Mouse (Mus musculus) mouse trophoblast stem cell (cell line): Measurements from ENCODE around the gene Fam162b.

Source experiments
- in situ Hi-C, 2 experiments: fragments of 300-500 bp; cut with MseI, MboI; formaldehyde crosslinking; loops; 2 replicates in 1 of 2; 3 replicates in 1 of 2; pipeline ENCODE4 v1.15.1; 2025

Gene Fam162b

GRCm38 (mm10) chr10:51590139-51590574 is at the start of gene Fam162b:
Gene Fam162b, minus strand, starts transcription at chr10:51590517.
- in situ Hi-C loops: no loop called here

GRCm38 (mm10) chr10:51631411-51632136 is 41.3 kb upstream of the Fam162b start, which contains the start of gene Gprc6a:
Gene Gprc6a, minus strand, starts transcription at chr10:51631461.
- in situ Hi-C loops: no loop called here

- in situ Hi-C loops: no loop called here
Measured at GRCm38 (mm10) chr10:51621193-51621592, 30.9 kb upstream of the Fam162b start.

- in situ Hi-C loops: no loop called here
Measured at GRCm38 (mm10) chr10:51620126-51620525, 29.8 kb upstream of the Fam162b start.

GRCm38 (mm10) chr10:51618538-51618937 is 28.2 kb upstream of the Fam162b start:
- in situ Hi-C loops: no loop called here

GRCm38 (mm10) chr10:51614826-51615590 is 24.7 kb upstream of the Fam162b start:
- in situ Hi-C loops: no loop called here

GRCm38 (mm10) chr10:51613421-51613820 is 23.1 kb upstream of the Fam162b start:
- in situ Hi-C loops: no loop called here

- in situ Hi-C loops: no loop called here
Measured at GRCm38 (mm10) chr10:51611969-51612682, 21.8 kb upstream of the Fam162b start.

- in situ Hi-C loops: no loop called here
Measured at GRCm38 (mm10) chr10:51609741-51610425, 19.6 kb upstream of the Fam162b start.

- in situ Hi-C loops: no loop called here
Measured at GRCm38 (mm10) chr10:51596928-51597635, 6.8 kb upstream of the Fam162b start.

- in situ Hi-C loops: no loop called here
Measured at GRCm38 (mm10) chr10:51595001-51595931, 4.9 kb upstream of the Fam162b start.

GRCm38 (mm10) chr10:51591574-51591973 is 1.3 kb upstream of the Fam162b start:
- in situ Hi-C loops: no loop called here

GRCm38 (mm10) chr10:51584919-51585318 is 5.4 kb downstream of the Fam162b start:
- in situ Hi-C loops: no loop called here

- in situ Hi-C loops: no loop called here
Measured at GRCm38 (mm10) chr10:51584378-51584777, 5.9 kb downstream of the Fam162b start.

GRCm38 (mm10) chr10:51571225-51571996 is 18.9 kb downstream of the Fam162b start:
- in situ Hi-C loops: loop anchor here in 1 of 2 experiments (25.0 kb wide), 1 partner anchor 216 kb away; no protein-coding TSS in a partner anchor

- in situ Hi-C loops: loop anchor here in 1 of 2 experiments (25.0 kb wide), 1 partner anchor 231 kb away; no protein-coding TSS in a partner anchor
Measured at GRCm38 (mm10) chr10:51556005-51556404, 34.3 kb downstream of the Fam162b start.

- in situ Hi-C loops: loop anchor here (5.0 to 25.0 kb wide), 2 partner anchors 114 to 234 kb away; no protein-coding TSS in a partner anchor
Measured at GRCm38 (mm10) chr10:51553348-51554123, 36.8 kb downstream of the Fam162b start.
